Comparison of ENCODE assay signal across 8 mouse cellular contexts in the genomic region with DNA sequence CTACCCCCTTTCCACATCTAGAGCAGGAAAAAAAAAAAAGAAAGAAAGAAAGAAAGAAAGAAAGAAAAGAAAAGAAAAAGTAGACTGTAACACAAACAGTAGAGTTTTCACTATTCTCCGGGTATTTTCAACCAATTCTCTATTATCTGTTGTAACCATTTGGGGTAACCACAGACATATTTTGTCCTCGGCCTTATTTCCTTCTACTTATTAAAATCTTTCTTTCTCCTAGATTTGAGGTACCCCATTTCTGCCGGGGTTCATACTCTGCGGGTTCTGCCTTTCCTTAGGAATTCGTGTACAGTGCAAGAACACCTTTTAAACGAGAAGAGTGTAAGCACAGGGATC. TPM values are rescaled to one million over a fixed set of nuclear protein-coding genes. Genes with fewer than 3 reads are reported as not detected.
A peak's percentile ranks its signal among the peaks of the same experiment; 100 is the strongest.
DNase-seq lines count a peak whose midpoint lies in the region; ATAC-seq and TF ChIP-seq lines count a peak whose summit lies in the region.

No protein-coding gene starts in this region.

- 12% methylated on average over 6 of the region's 6 CpGs for WGBS in heart, embryonic 13.5 days
- 18% methylated on average over 6 of the region's 6 CpGs for WGBS in forebrain, embryonic 16.5 days
- 4% methylated on average over 6 of the region's 6 CpGs for WGBS in liver, embryonic 16.5 days (ENCODE audit: insufficient replicate concordance)

- peak overlapping the region; percentile 92 for H3K9ac ChIP-seq in heart, embryonic 13.5 days
- H3K9ac ChIP-seq in ES-Bruce4 (ENCODE audit: low read depth, poor library complexity, severe bottlenecking): no peak overlapping the region
- peak overlapping the region; percentile 65 for H3K9ac ChIP-seq in forebrain, embryonic 16.5 days (replicated peaks; ENCODE audit: low read depth, low read length)
- peak overlapping the region; percentile 95 for H3K9ac ChIP-seq in liver, embryonic 16.5 days (ENCODE audit: low read depth, low read length)

- ATAC-seq in heart, embryonic 13.5 days (ENCODE audit: extremely low read depth, insufficient number of reproducible peaks, low FRiP score, low TSS enrichment): no peak
- no peak for ATAC-seq in forebrain, embryonic 16.5 days
- no peak for ATAC-seq in liver, embryonic 16.5 days (ENCODE audit: low read depth)

- DNase-seq in heart, adult 9 months (ENCODE audit: low spot score in 2 of 2): no peak
- DNase-seq in cerebellum, adult 11-12 months: no peak
- DNase-seq in thymus, postnatal 0 days (ENCODE audit: low spot score): no peak
- no peak for DNase-seq in kidney, postnatal 4 days

- TF ChIP-seq EP300 in ES-Bruce4 (IDR thresholded peaks at IDR 0.05; ENCODE audit: insufficient read depth, low read depth, low read length): no peak

- TF ChIP-seq POLR2A in ES-Bruce4 (IDR thresholded peaks at IDR 0.05; ENCODE audit: insufficient read depth, low read length): no peak

- no peak for TF ChIP-seq CTCF in ES-Bruce4 (IDR thresholded peaks at IDR 0.05; ENCODE audit: low read depth, low read length)

- no peaks in the 10 kb centered on the region for H3K36me3 ChIP-seq in heart, embryonic 13.5 days
- H3K36me3 ChIP-seq in ES-Bruce4 (ENCODE audit: control insufficient read depth, insufficient read depth, low read length, poor library complexity, severe bottlenecking): no peaks in the 10 kb centered on the region
- H3K36me3 ChIP-seq in forebrain, embryonic 16.5 days (ENCODE audit: control insufficient read depth, insufficient read depth): no peaks in the 10 kb centered on the region
- H3K36me3 ChIP-seq in liver, embryonic 16.5 days (ENCODE audit: control insufficient read depth, insufficient read depth): no peaks in the 10 kb centered on the region

- H3K4me2 ChIP-seq in heart, embryonic 13.5 days: peak overlapping the region; percentile 73
- H3K4me2 ChIP-seq in forebrain, embryonic 16.5 days (ENCODE audit: low read length): peak overlapping the region; percentile 72
- peak overlapping the region; percentile 80 for H3K4me2 ChIP-seq in liver, embryonic 16.5 days (ENCODE audit: low read depth, low read length)

- H3K4me3 ChIP-seq in heart, embryonic 13.5 days: peak overlapping the region; percentile 79
- H3K4me3 ChIP-seq in ES-Bruce4 (ENCODE audit: low read depth, low read length): peak overlapping the region; percentile 82; the same call in 1 of the 2 replicates
- peak overlapping the region; percentile 52 for H3K4me3 ChIP-seq in forebrain, embryonic 16.5 days (replicated peaks; ENCODE audit: low read length)
- H3K4me3 ChIP-seq in liver, embryonic 16.5 days (ENCODE audit: low read depth, low read length): peak overlapping the region; percentile 88

- peaks cover 29% of the 10 kb centered on the region for H3K4me1 ChIP-seq in heart, embryonic 13.5 days
- no peaks in the 10 kb centered on the region for H3K4me1 ChIP-seq in ES-Bruce4 (ENCODE audit: control insufficient read depth, insufficient read depth, low read length)
- H3K4me1 ChIP-seq in forebrain, embryonic 16.5 days (replicated peaks; ENCODE audit: control insufficient read depth, insufficient read depth, low read length): peaks cover 19% of the 10 kb centered on the region
- peaks cover 25% of the 10 kb centered on the region for H3K4me1 ChIP-seq in liver, embryonic 16.5 days (ENCODE audit: control insufficient read depth, low read depth, low read length)

- H3K27me3 ChIP-seq in heart, embryonic 13.5 days (replicated peaks): no peaks in the 10 kb centered on the region
- H3K27me3 ChIP-seq in ES-Bruce4 (ENCODE audit: control insufficient read depth, insufficient read depth, low read length, poor library complexity, severe bottlenecking): no peaks in the 10 kb centered on the region
- no peaks in the 10 kb centered on the region for H3K27me3 ChIP-seq in forebrain, embryonic 16.5 days (replicated peaks; ENCODE audit: control insufficient read depth, insufficient read depth, low read length)
- no peaks in the 10 kb centered on the region for H3K27me3 ChIP-seq in liver, embryonic 16.5 days (ENCODE audit: control insufficient read depth, insufficient read depth, low read depth, low read length)

- H3K9me3 ChIP-seq in heart, embryonic 13.5 days: no peaks in the 10 kb centered on the region
- no peaks in the 10 kb centered on the region for H3K9me3 ChIP-seq in ES-Bruce4 (replicated peaks; ENCODE audit: control insufficient read depth, insufficient read depth, low read length, poor library complexity, severe bottlenecking)
- H3K9me3 ChIP-seq in forebrain, embryonic 16.5 days (ENCODE audit: control insufficient read depth, low read length): no peaks in the 10 kb centered on the region
- no peaks in the 10 kb centered on the region for H3K9me3 ChIP-seq in liver, embryonic 16.5 days (replicated peaks; ENCODE audit: control insufficient read depth, low read length)

- peak overlapping the region; percentile 95 for H3K27ac ChIP-seq in heart, embryonic 13.5 days (replicated peaks)
- H3K27ac ChIP-seq in ES-Bruce4 (ENCODE audit: insufficient read depth, low read length): no peak overlapping the region
- H3K27ac ChIP-seq in forebrain, embryonic 16.5 days (ENCODE audit: low read length): peak overlapping the region; percentile 86
- peak overlapping the region; percentile 95 for H3K27ac ChIP-seq in liver, embryonic 16.5 days (ENCODE audit: low read length)

RNA-seq across cellular contexts. Expression of a gene that starts 0.4 kb away (rescaled TPM):
- polyA plus RNA-seq in heart, embryonic 13.5 days (2015; fragmentation: Nextera tagmentation; extraction: Ambion mirVana): 8.5 and 9.1 TPM in 2 replicates
- 19.9 and 22.5 TPM in 2 replicates for polyA plus RNA-seq in ES-Bruce4 (2011; ENCODE audit: insufficient read depth, insufficient read length, low read depth, missing spikeins)
- polyA plus RNA-seq in forebrain, embryonic 16.5 days (2015; fragmentation: Nextera tagmentation; extraction: Ambion mirVana): 12.3 and 13.1 TPM in 2 replicates
- 4.4 and 5.0 TPM in 2 replicates for polyA plus RNA-seq in liver, embryonic 16.5 days (2015; fragmentation: Nextera tagmentation; extraction: Ambion mirVana)
- 4.4 and 4.8 TPM in 2 replicates for polyA plus RNA-seq in thymus, postnatal 0 days (2015; fragmentation: Nextera tagmentation; extraction: Ambion mirVana)

RNA-seq across cellular contexts. Expression of a gene that starts 25.8 kb away (rescaled TPM):
- polyA plus RNA-seq in heart, embryonic 13.5 days (2015; fragmentation: Nextera tagmentation; extraction: Ambion mirVana): 31.5 and 35.8 TPM in 2 replicates
- polyA plus RNA-seq in ES-Bruce4 (2011; ENCODE audit: insufficient read depth, insufficient read length, low read depth, missing spikeins): 11.0 and 11.1 TPM in 2 replicates
- polyA plus RNA-seq in forebrain, embryonic 16.5 days (2015; fragmentation: Nextera tagmentation; extraction: Ambion mirVana): 30.4 and 34.9 TPM in 2 replicates
- polyA plus RNA-seq in liver, embryonic 16.5 days (2015; fragmentation: Nextera tagmentation; extraction: Ambion mirVana): 631 and 674 TPM in 2 replicates
- 0.74 and 0.86 TPM in 2 replicates for polyA plus RNA-seq in thymus, postnatal 0 days (2015; fragmentation: Nextera tagmentation; extraction: Ambion mirVana)

Comparison
In these comparisons a context has a peak if more than half of its experiments do, and no peak if none do; other contexts are left out.
1. RNA of a gene that starts 25.8 kb away (polyA plus RNA-seq): 631 to 674 TPM in liver, embryonic 16.5 days; 31.5 to 35.8 TPM in heart, embryonic 13.5 days, 30.4 to 34.9 TPM in forebrain, embryonic 16.5 days, 11.0 to 11.1 TPM in ES-Bruce4 and 0.74 to 0.86 TPM in thymus, postnatal 0 days; every median in the first group is over 10 times any median in the second.
2. Peak in every context shown above with its lines, with median percentiles within 50 percentile points of each other: H3K4me2 ChIP-seq and H3K4me3 ChIP-seq.